Mouse (Mus musculus): ENCODE results near the gene Pkmyt1.

GRCm38 (mm10) chr17:23706212-23706611 lies 19.9 kb upstream of the Pkmyt1 start:
- TF ChIP-seq POLR2A (IDR thresholded peaks at IDR 0.05; ENCODE audit: borderline replicate concordance, low read depth, low read length) (no peak), CTCF (IDR thresholded peaks at IDR 0.05; ENCODE audit: low read depth, low read length) (peak; percentile 84)
